Mouse (Mus musculus) central nervous system, embryonic 14 days (tissue): ENCODE measurements around the gene Pou6f1. TPM values are rescaled to one million over a fixed set of nuclear protein-coding genes. Genes with fewer than 3 reads are reported as not detected.

ENCODE experiments used
- polyA plus RNA-seq: library from polyadenylated mRNA; depleted of rRNA; stranded (reverse); fragments of >200 nt; gene quantifications from 2 replicates; pipeline ENCODE4 v1.2.3, GENCODE M21; 2012; rRNA removed

Pou6f1 gene
- 91.2 and 101 TPM in 2 replicates for polyA plus RNA-seq

GRCm38 (mm10) chr15:100599276-100600046 is at the start of gene Pou6f1:
TSS of gene Pou6f1 (minus strand) at chr15:100599984.

GRCm38 (mm10) chr15:100636700-100637501 is 37.1 kb upstream of the Pou6f1 start, which contains the start of gene Smagp:
TSS of gene Smagp (minus strand) at chr15:100636940.

DNA sequence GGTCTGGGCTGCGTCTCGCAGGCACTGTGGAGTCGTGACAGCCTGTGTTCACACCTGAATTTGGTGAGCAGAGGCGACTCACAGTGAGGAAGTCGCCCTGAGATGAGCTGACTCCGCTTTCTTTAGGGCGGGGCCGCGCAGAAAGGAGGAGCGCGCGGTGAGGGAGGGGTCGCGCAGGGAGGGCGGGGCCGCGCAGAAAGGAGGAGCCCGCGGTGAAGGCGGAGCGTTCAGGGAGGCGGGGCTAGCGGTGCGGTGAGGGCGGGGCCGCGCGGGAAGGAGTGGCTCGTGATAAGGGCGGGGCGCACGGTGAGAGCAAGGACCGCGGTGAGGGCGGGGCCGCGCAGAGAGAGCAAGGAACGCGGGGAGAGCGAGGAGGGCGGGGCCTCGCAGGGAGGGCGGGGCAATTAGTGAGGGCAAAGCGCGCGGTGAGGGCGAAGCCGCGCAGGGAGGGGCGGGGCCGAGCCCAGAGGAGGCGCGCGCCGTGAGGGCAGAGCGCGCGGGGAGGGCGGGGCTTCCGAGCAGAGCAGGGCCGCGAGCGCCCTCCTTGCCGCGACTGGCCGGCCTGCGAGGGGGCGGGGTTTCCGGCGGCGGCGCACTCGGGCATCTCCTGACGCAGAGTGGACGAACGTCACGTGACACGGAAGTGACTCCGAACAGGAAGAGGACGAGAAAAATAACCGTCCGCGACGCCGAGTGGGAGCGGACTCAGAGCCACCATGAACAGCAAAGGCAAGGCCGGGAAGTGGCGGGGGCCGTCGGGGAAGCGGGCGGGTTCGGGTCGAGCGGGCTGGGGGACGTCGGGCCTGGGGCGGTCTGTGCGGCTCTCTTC is 15.4 kb upstream of the Pou6f1 start, which contains the start of gene Dazap2:
Gene Dazap2, plus strand, starts transcription at position 354 of the 829 bp plus-strand sequence.

GRCm38 (mm10) chr15:100551326-100552307 is 48.2 kb downstream of the Pou6f1 start, which contains the start of gene Tfcp2:
TSS of gene Tfcp2 (minus strand) at chr15:100552008.

Other genes with a start within 250 kb of the Pou6f1 start
- 0.08 TPM in 1 of 2 replicates, not detected in the other for gene Methig1, start 246.8 kb downstream of the Pou6f1 start, polyA plus RNA-seq
- not detected in 2 replicates for gene Mettl7a2, start 246.8 kb downstream of the Pou6f1 start, polyA plus RNA-seq
- gene Higd1c, start 235.4 kb downstream of the Pou6f1 start, polyA plus RNA-seq = not detected in 2 replicates
- 0.02 and 0.04 TPM in 2 replicates for gene Gm5475, start 177.8 kb downstream of the Pou6f1 start, polyA plus RNA-seq
- 36.7 and 39.2 TPM in 2 replicates for gene Slc11a2, start 174.9 kb downstream of the Pou6f1 start, polyA plus RNA-seq
- gene Letmd1, start 131.0 kb downstream of the Pou6f1 start, polyA plus RNA-seq = 78.1 and 78.7 TPM in 2 replicates
- 30.1 and 33.6 TPM in 2 replicates for gene Csrnp2, start 104.5 kb downstream of the Pou6f1 start, polyA plus RNA-seq
- 29.9 and 31.3 TPM in 2 replicates for gene Tfcp2, start 48.0 kb downstream of the Pou6f1 start, polyA plus RNA-seq
- 142 and 172 TPM in 2 replicates for gene Dazap2, start 15.4 kb upstream of the Pou6f1 start, polyA plus RNA-seq
- gene Smagp, start 37.0 kb upstream of the Pou6f1 start, polyA plus RNA-seq = 3.6 and 5.2 TPM in 2 replicates
- gene Bin2, start 69.6 kb upstream of the Pou6f1 start, polyA plus RNA-seq = 2.0 TPM in 2 replicates
- 0.54 and 1.4 TPM in 2 replicates for gene Cela1, start 87.9 kb upstream of the Pou6f1 start, polyA plus RNA-seq
- gene Galnt6, start 129.4 kb upstream of the Pou6f1 start, polyA plus RNA-seq = 0.18 and 0.20 TPM in 2 replicates
- 21.2 and 22.3 TPM in 2 replicates for gene Slc4a8, start 161.8 kb upstream of the Pou6f1 start, polyA plus RNA-seq